Mouse (Mus musculus) neural tube, embryonic 14.5 days (tissue): ENCODE measurements around the gene Bri3bp. TPM values are rescaled to one million over a fixed set of nuclear protein-coding genes. Genes with fewer than 3 reads are reported as not detected.
A peak's percentile ranks its signal among the peaks of the same experiment; 100 is the strongest.

ENCODE experiments used
- ATAC-seq: fragments of 200-750 bp; cut with Nextera tagmentation; 2 replicates; pipeline ENCODE4 v1.8.0; 2017; ENCODE audit warnings: low read depth, mild to moderate bottlenecking, moderate TSS enrichment, moderate library complexity
- H3K27ac ChIP-seq: fragments of 300-500 bp; sonication (generic); 2 replicates; pipeline ENCODE4 v1.5.1; 2014; ENCODE audit warnings: low read depth, mild to moderate bottlenecking, control low read depth, low read length, moderate library complexity, mixed read lengths
- H3K27me3 ChIP-seq: fragments of 300-500 bp; sonication (generic); 2 replicates; pipeline ENCODE4 v1.6.1; 2014; ENCODE audit warnings: low read length; ENCODE audit not compliant: control insufficient read depth, insufficient read depth
- H3K36me3 ChIP-seq: fragments of 300-500 bp; sonication (generic); 2 replicates; pipeline ENCODE4 v1.6.1; 2014; ENCODE audit warnings: low read length, mixed read lengths; ENCODE audit not compliant: control insufficient read depth, insufficient read depth
- H3K4me1 ChIP-seq: fragments of 300-500 bp; sonication (generic); 2 replicates; pipeline ENCODE4 v1.6.1; 2014; ENCODE audit warnings: low read length; ENCODE audit not compliant: control insufficient read depth, insufficient read depth
- H3K4me2 ChIP-seq: fragments of 300-500 bp; sonication (generic); 2 replicates; pipeline ENCODE4 v1.6.1; 2014; ENCODE audit warnings: mild to moderate bottlenecking, low read depth, low read length, control low read depth
- H3K4me3 ChIP-seq: fragments of 300-500 bp; sonication (generic); 2 replicates; pipeline ENCODE4 v1.5.1; 2014; ENCODE audit warnings: low read depth, low read length, control low read depth, mixed read lengths
- H3K9ac ChIP-seq: fragments of 300-500 bp; sonication (generic); replicated peaks from 2 replicates; pipeline ENCODE4 v1.6.1; 2014; ENCODE audit warnings: low read depth, mild to moderate bottlenecking, control low read depth, low read length, mixed read lengths
- H3K9me3 ChIP-seq: fragments of 300-500 bp; sonication (generic); 2 replicates; pipeline ENCODE4 v1.6.1; 2016; ENCODE audit warnings: low read length; ENCODE audit not compliant: control insufficient read depth
- WGBS: fragments of 180-500 bp; shearing (Covaris S2); extraction: QIAGEN DNeasy Blood & Tissue Kit; methylation state at CpG from one replicate; pipeline ENCODE4 v1.1.7; 2014; 5-methylcytosine and 5-hydroxymethylcytosine counted together
- polyA plus RNA-seq: library from polyadenylated mRNA; unstranded; fragments of >200 nt; fragmentation: Nextera tagmentation; extraction: Ambion mirVana; gene quantifications from 2 replicates; pipeline ENCODE4 v1.2.1, GENCODE M21; 2014

The Bri3bp gene
- polyA plus RNA-seq, 1 experiment from 2014 or later = 40.5 TPM

DNA sequence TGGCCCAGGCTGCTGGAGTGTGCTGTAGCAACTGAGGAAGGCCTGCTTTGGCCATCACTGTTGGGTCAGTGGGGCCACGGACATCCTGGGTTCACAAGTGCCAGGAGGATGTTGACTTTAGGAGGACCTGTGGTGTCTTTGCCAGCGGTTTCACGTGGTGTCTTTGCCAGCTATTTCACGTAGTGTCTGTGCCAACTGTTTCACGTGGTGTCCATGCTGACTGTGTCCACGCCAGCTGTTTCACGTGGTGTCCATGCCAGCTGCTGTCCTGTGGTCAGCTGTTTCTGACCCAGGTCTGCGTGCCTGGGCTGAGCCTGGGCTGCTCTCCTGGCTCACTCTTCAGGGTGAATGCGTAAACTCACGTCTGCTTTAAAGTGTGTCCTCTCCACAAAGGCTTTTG is 54.3 kb downstream of the Bri3bp start:
- WGBS = 90% methylated on average over 10 of the region's 10 CpGs
- Histone ChIP-seq H3K4me2 (no peak overlapping the region), H3K36me3 (0 out of 2 replicates have a peak, but pooled peaks cover 3% of the 10 kb centered on the region), H3K27ac (no peak overlapping the region), H3K4me1 (peaks cover 3% of the 10 kb centered on the region; the same call in 1 of the 2 replicates), H3K27me3 (no peaks in the 10 kb centered on the region), H3K4me3 (no peak overlapping the region), H3K9ac (no peak overlapping the region), H3K9me3 (no peaks in the 10 kb centered on the region)
- no peak for ATAC-seq

DNA sequence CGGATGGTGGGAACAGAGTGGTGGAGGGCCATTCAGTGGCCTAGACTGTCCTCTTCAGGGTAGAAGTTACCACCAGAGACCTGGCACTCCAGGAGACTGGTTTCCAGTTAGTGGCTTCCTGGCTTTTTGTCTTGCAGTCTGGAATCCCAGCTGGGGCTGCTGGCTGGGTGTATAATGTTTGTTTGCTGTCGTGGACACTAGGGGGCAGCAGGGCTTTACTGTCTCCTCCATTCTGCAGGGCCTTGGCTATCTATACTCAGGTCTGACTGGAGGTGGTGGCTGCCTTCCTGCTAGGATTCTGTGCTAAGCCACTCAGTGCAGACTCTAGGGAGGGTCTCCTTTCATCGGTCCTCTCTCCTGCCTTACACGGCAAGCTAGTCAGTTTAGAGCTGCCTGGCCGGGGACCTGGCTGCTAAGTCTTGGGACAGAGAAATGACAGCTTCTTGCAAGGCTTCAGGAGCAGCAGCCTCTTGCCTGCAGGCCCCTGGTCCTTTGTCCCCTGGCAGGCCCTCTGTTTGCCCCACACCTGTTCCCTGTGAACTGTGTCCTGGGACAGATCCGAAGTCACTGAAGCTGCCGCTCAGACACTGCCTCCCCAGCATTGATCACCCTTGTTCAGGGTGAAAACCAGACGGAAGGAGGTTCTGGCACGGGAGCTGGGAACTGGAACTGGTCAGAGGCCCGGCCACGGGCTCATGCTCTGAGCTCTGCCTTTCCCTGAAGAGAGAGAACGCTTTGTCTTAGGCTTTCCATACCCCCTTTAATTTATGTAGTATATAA is 56.6 kb downstream of the Bri3bp start:
- 0 out of 2 replicates have a peak, but pooled peaks cover 3% of the 10 kb centered on the region for H3K36me3 ChIP-seq
- H3K4me3 ChIP-seq = no peak overlapping the region
- no peaks in the 10 kb centered on the region for H3K27me3 ChIP-seq
- H3K4me1 ChIP-seq = peaks cover 3% of the 10 kb centered on the region; the same call in 1 of the 2 replicates
- peak; percentile 88; the same call in 1 of the 2 replicates for ATAC-seq
- H3K9me3 ChIP-seq = no peaks in the 10 kb centered on the region
- H3K4me2 ChIP-seq = no peak overlapping the region
- no peak overlapping the region for H3K27ac ChIP-seq
- 67% methylated on average over 12 of the region's 12 CpGs for WGBS
- no peak overlapping the region for H3K9ac ChIP-seq

DNA sequence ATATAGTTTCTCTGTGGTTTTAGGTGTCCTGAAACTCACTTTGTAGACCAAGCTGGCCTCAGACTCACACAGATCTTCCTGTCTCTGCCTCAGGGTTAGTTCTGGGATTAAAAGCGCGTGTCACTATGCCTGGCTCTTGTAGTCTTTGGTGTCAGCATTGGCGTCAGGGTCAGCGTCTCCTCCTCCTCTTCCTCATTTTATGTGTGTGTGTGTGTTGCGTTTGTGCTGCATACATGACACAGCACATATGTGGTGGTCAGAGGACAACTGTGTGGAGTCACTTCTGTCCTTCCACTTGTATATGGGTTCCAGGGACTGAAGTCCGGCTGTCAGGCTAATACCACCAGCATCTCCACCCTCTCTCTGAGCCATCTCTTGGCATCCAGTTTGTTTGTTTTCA is 60.1 kb downstream of the Bri3bp start:
- ATAC-seq = no peak
- Histone ChIP-seq H3K9ac (no peak overlapping the region), H3K4me3 (no peak overlapping the region), H3K4me1 (peaks cover 6% of the 10 kb centered on the region; the same call in 1 of the 2 replicates), H3K36me3 (peaks cover 9% of the 10 kb centered on the region; the same call in 1 of the 2 replicates), H3K27ac (no peak overlapping the region), H3K4me2 (no peak overlapping the region), H3K27me3 (no peaks in the 10 kb centered on the region), H3K9me3 (no peaks in the 10 kb centered on the region)
- WGBS = 91% methylated on average over 6 of the region's 6 CpGs

DNA sequence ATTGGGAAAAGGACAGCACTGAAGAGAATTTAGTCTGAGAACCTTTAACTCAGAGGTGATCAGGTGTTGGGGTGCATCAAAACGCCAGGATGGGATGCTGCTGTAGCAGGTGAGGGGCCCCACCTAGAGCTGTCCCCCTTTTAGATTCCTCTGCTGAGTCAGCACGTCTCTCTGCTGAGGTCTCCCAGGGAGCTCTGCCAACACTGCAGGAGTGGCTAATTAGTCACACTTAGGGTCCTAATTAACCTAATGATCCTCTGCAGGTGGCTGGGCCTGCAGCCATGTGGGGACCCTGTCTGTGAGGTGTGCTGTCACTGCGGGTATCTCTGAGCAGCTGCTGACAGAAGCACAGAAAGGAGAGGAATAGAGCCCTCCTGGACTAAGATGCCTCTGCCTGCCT is 60.8 kb downstream of the Bri3bp start:
- H3K4me1 ChIP-seq = peaks cover 6% of the 10 kb centered on the region; the same call in 1 of the 2 replicates
- no peak overlapping the region for H3K9ac ChIP-seq
- no peak overlapping the region for H3K27ac ChIP-seq
- no peak overlapping the region for H3K4me3 ChIP-seq
- no peak for ATAC-seq
- H3K9me3 ChIP-seq = no peaks in the 10 kb centered on the region
- WGBS = 28% methylated on average over 3 of the region's 3 CpGs
- peaks cover 9% of the 10 kb centered on the region; the same call in 1 of the 2 replicates for H3K36me3 ChIP-seq
- H3K27me3 ChIP-seq = no peaks in the 10 kb centered on the region
- H3K4me2 ChIP-seq = no peak overlapping the region

DNA sequence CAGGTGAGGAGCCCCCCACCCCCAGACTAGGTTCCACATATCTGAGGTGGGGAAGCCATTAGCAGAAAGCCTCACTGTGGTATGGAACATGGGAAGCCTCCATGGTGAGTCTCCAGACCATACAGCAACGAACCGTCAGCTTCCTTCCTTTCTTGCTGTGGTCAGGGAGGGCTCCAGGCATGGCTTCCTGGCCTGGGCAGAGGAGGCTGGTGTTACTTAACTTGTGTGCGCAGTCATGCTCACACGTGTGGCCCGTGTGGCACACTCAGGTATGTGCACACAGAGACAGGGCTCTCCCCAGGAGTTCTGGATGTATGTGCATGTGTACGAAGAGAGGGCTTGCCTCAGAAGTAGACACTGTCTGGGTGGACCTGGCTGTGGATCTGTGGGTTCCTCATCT is 62.3 kb downstream of the Bri3bp start:
- no peak for ATAC-seq
- 89% methylated on average over 6 of the region's 6 CpGs for WGBS

DNA sequence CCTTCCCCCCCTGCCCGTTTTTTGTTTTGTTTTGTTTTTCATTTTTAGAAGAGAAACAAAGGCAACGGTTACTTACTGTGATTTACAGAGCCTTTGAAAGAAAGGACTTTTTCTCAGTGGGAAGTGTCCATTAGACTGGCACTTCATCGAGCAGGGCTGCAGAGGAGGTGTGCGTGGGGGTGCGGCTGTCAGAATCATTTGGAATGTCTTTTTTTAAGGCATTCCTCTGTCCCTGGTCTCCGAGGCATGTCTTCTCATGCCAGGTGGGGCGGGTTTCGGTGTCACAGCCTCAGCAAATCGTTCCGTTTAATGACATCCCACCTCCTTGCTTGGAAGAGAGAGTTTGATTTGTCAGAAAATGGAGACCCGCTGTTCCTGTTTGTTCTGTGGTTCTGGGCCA is 63.3 kb downstream of the Bri3bp start:
- H3K27me3 ChIP-seq = no peaks in the 10 kb centered on the region
- H3K4me3 ChIP-seq = no peak overlapping the region
- 0 out of 2 replicates have a peak, but pooled peaks cover 4% of the 10 kb centered on the region for H3K4me1 ChIP-seq
- H3K9ac ChIP-seq = no peak overlapping the region
- ATAC-seq = no peak
- H3K36me3 ChIP-seq = peaks cover 13% of the 10 kb centered on the region; the same call in 1 of the 2 replicates
- H3K9me3 ChIP-seq = no peaks in the 10 kb centered on the region
- H3K4me2 ChIP-seq = no peak overlapping the region
- no peak overlapping the region for H3K27ac ChIP-seq
- 65% methylated on average over 11 of the region's 11 CpGs for WGBS

More for the DNA sequence above, 62.3 kb downstream of the Bri3bp start:
- Histone ChIP-seq H3K9ac (no peak overlapping the region), H3K4me1 (0 out of 2 replicates have a peak, but pooled peaks cover 4% of the 10 kb centered on the region), H3K27ac (no peak overlapping the region), H3K4me3 (no peak overlapping the region), H3K4me2 (no peak overlapping the region), H3K27me3 (no peaks in the 10 kb centered on the region), H3K9me3 (no peaks in the 10 kb centered on the region), H3K36me3 (peaks cover 9% of the 10 kb centered on the region; the same call in 1 of the 2 replicates)

DNA sequence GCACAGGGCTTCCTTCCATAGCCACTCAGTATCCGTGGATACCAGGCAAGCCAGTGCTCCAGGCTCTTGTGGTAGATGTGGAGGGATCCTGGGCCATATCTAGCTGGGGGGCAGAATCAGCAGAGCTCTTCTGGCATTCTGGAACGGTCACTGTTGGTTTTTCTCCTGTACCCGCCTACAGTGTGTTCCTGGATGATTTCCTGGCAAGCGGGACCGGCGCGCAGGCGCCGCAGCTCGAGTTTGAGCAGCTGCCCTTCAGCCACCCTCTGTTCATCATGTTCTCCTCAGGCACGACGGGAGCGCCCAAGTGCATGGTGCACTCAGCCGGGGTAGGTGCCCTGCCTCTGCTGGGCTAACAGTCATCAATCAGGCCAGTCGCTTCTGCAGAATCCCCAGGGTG is 64.6 kb downstream of the Bri3bp start:
- Histone ChIP-seq H3K4me1 (0 out of 2 replicates have a peak, but pooled peaks cover 4% of the 10 kb centered on the region), H3K36me3 (peaks cover 22% of the 10 kb centered on the region), H3K9ac (no peak overlapping the region), H3K9me3 (no peaks in the 10 kb centered on the region), H3K27me3 (no peaks in the 10 kb centered on the region), H3K27ac (0 out of 2 replicates have a peak overlapping the region, but pooled peaks have one; percentile 22), H3K4me3 (no peak overlapping the region), H3K4me2 (no peak overlapping the region)
- 51% methylated on average over 15 of the region's 15 CpGs for WGBS
- ATAC-seq = peak; percentile 54; the same call in 1 of the 2 replicates

DNA sequence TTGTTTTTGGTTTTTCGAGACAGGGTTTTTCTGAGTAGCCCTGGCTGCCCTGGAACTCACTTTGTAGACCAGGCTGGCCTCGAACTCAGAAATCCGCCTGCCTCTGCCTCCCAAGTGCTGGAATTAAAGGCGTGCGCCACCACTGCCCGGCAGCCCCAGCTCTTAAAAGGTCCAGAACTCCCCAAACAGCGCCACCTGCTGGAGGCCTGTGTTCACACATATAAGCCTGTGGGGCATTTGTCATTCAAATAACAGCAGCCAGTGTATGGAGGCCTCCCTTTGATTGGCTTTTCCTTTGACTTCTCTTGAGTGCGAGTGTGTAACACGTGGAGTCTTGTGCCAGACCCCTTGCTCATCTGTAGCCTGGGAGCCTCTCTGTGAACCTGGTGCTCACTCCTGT is 66.2 kb downstream of the Bri3bp start:
- Histone ChIP-seq H3K9me3 (no peaks in the 10 kb centered on the region), H3K4me2 (no peak overlapping the region), H3K27me3 (no peaks in the 10 kb centered on the region), H3K4me1 (0 out of 2 replicates have a peak, but pooled peaks cover 4% of the 10 kb centered on the region), H3K9ac (no peak overlapping the region), H3K36me3 (peaks cover 30% of the 10 kb centered on the region), H3K27ac (no peak overlapping the region), H3K4me3 (no peak overlapping the region)
- no peak for ATAC-seq
- WGBS = 94% methylated on average over 9 of the region's 9 CpGs

DNA sequence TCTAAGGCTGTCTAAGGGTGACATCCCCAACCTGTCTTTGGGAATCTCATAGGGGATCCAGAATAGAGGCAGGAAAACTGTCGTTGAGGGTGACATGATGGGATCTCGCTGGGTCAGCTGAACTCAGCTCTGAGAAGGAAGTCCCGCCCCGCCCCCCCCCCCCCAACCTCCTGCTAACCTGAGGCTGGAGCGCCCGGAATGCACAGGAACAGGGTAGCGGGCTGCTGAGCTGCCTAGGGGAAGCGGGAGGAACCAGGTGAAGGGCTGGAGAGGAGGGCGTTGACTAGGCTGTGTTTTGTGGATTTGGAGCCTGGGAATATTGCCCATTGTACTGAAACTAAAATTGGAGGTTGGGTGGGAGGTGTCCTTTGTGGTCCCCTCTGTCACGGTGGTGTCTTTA is 66.6 kb downstream of the Bri3bp start:
- 96% methylated on average over 10 of the region's 10 CpGs for WGBS
- no peak overlapping the region for H3K9ac ChIP-seq
- H3K36me3 ChIP-seq = peaks cover 32% of the 10 kb centered on the region
- no peak overlapping the region for H3K4me3 ChIP-seq
- H3K27me3 ChIP-seq = no peaks in the 10 kb centered on the region
- no peak overlapping the region for H3K4me2 ChIP-seq
- H3K4me1 ChIP-seq = 0 out of 2 replicates have a peak, but pooled peaks cover 4% of the 10 kb centered on the region
- H3K27ac ChIP-seq = no peak overlapping the region
- no peaks in the 10 kb centered on the region for H3K9me3 ChIP-seq
- no peak for ATAC-seq
